Mouse (Mus musculus) thymus, postnatal 14 days (tissue): ENCODE results near the gene H2afb3.
"Not testable (repeated sequence)": the region's sequence is repeated elsewhere in the genome, so short reads cannot be mapped to it uniquely, and the experiment has no call there.

Source experiments
- DNase-seq: peaks from one replicate; pipeline ENCODE4 v3.0.0; 2021

The H2afb3 gene

GRCm38 (mm10) chrX:120312995-120313394 is at the start of gene H2afb3:
H2afb3 (minus strand) TSS chrX:120313095.
- DNase-seq = not testable (repeated sequence)

DNA sequence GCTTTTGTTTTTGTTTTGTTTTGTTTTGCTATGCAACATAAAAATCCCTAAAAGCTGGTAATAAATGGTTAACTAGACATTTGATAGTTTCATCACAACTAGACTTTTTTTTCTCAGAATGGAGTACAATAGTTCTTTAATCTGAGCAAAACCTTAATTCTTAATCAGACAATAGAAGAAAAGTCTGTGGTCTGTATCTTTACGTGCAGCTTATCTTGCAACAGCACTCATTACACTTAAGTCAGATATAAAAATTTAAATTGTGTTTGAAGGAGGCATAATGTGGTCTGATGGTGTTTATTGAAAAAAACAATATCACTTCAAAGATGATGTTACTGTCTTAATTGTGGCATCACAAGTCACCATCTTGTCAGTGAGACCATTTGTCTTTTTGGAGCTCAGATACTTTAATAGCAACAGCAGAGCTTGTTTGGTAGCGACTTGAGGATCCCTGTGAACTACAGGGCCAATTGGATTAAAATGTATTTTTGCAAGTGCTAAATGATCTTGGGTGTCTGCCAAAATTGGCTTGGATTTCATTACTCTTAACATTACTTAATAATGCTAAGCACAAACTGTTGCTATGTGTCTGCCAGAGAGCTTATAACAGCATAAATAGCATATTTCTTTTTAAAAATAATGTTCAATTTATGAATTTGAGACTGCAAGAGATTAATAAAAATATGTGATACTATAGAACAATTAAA is 11.3 kb downstream of the H2afb3 start:
- DNase-seq = no peak

GRCm38 (mm10) chrX:120292832-120293750 is 19.8 kb downstream of the H2afb3 start:
- no peak for DNase-seq

DNA sequence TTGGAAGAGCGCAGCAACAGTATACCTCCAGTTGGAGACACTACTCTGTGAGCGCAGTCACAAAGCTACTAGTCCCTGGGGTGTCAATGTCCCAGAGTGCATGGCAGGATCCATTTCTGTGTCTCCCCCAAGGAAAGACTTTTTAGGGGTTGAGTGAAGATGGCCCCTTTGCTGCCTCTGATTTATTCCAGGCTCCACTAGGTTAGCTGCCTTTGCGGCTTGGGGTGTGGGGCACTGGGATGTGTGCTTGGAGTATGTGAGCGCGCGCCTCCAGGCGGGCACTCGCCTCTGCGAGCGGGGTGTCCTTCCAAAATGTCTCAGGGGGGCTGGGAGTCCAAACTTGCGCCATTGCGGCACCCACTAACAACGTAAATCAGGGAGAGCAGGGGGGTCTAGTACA is 21.2 kb downstream of the H2afb3 start:
- no peak for DNase-seq

DNA sequence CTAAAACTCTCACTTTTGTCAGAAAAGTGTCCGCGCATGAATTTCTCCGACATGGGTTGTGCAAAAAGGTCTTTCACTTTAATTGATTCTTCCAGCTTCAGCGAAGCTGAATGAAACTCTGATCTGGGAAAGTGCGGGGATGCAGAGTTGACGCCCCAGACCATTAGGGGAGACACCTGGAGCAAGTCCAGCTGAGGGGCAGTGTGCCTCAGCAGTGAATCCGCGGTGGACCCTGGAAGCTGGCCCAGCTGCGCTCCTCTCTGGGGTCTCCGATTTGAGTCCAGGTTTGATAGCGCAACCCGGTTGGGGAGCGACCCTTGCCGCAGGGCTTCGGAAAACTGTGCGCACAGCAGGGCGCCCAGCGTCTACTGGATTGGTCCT is 22.0 kb downstream of the H2afb3 start:
- no peak for DNase-seq

- DNase-seq = no peak
These were observed 22.6 kb downstream of the H2afb3 start, which contains the start of gene Pcdh11x for GRCm38 (mm10) chrX:120290011-120290899. Pcdh11x (plus strand) TSS chrX:120290259.

- DNase-seq = no peak
These were observed 25.4 kb downstream of the H2afb3 start for GRCm38 (mm10) chrX:120287502-120287901.

- no peak for DNase-seq
These were observed 27.4 kb downstream of the H2afb3 start for GRCm38 (mm10) chrX:120285522-120285921.
